Mouse (Mus musculus): ENCODE measurements around the gene Dact1. TPM values are rescaled to one million over a fixed set of nuclear protein-coding genes. Genes with fewer than 3 reads are reported as not detected.

Dact1 gene
- total RNA-seq (2021) = 10 to 100 TPM in 1 of 2 experiments, 1 to 10 TPM in 1; 9.5 to 10.1 TPM

DNA sequence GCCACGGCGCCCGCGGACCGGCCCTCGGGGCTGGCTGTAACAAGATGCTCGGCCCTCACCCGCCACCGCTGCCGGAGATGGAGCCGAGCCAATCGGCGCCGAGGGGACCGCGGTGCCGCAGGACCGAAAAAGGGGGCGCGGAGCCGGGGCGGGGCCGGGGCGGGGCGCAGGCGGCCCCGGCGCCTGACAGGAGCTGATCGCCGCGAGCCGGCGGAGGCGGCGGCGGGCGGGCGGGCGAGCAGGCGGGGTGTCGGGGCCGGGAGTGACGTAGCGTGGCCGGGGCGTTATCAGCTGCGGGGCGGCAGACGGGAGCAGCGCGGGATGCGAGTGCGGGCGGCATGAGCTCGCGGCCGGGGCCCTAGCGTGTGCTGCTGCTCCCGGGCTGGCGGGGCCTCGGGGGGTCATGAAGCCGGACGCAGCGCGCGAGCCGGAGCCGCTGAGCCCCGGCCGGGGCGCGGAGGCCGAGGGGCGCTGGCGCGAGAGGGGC is at the start of gene Dact1:
TSS of gene Dact1 (plus strand) at position 304 of the 487 bp plus-strand sequence.
- DNase-seq (ENCODE audit: extremely low spot score in 1 of 2, low spot score in 1 of 2) = peak; percentile 39 to 42

DNA sequence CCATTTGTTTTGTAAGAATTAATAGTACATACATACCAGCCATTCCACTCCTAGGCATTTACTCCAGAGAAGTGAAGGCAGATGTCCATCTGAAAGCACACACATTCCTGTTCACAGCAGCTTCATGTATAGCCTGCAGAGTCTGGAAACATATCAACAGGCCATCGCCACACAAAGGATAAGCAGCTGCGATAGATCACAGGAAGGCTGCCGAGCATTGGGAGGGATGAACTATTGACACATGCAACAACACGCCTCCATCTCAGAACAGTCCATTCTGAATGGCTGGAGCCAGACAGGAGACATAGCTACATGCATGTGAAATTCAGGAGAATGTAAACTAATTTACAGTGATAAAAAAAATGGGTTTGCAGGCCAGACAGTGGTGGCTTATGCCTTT is 45.5 kb upstream of the Dact1 start:
- no peak for DNase-seq (ENCODE audit: extremely low spot score in 1 of 2, low spot score in 1 of 2)

DNA sequence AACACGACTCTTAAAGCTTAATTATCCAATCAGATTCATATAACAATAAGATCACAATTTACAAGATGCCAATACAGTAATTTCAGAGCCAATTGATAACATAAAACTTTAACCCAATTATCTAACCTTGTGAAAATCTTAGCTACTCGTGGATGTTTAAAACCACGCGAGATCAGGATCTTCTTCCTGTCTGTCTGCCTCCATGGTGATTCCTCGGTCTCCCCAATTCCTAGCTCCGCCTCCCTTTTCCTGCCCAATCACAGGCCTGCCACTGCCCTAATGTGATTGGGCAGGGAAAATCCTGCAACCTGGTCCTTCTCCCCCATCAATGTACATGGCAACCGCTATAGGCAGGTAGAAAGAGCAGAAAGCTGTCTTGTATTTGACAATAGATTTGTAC is 40.3 kb upstream of the Dact1 start:
- no peak for DNase-seq (ENCODE audit: extremely low spot score in 1 of 2, low spot score in 1 of 2)

DNA sequence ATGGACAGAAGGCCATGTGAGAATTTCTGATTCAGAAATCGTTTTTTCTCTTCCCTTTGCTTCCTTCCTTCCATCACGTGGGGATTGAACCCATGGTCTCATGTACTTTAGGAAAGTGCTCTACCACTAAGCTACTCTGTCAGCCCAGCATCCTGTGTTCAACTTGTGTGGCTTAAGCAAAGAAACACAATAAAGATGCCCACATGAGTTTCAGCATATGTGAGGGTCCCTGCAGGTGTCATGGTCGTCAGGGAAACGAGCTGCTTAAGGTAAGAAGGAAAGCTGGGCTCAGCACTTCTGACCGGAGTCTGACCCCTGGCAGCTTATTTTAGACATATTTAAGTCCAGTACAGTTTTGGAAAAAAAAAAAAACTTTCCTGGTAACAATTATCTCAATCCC is 38.6 kb upstream of the Dact1 start:
- DNase-seq (ENCODE audit: extremely low spot score in 1 of 2, low spot score in 1 of 2) = no peak

DNA sequence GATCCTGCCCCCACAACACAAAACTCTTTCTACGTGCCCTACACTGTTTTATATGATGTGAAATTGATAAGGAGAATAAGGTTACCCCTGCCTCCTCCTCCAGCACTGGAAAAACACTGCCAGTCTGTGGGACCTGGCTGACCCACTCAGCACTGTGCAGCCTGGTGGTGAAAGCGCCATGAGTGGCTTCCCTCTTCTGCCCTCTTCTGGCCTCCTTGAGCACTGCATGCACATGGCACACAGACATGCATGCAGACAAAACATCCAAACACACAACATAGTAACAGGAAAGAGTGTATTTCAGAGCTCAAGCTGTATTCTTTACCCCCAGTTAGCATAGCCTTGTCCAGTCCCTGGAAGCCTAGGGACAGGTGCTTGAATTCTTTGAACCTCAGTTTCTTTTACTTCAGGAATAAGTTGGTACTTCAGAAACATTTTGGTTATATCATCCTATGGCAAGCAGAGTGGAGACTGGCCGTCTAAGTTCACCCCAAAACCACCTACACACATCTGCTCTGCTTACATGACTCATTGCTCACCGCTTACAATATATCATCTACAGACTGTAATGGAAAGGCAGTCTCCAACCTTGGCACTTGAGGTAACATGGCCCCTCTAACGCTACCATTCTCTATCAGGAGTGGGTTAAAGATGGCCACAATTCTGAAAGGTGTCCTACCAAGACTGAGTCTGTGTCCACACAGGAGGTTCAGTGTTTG is 35.0 kb upstream of the Dact1 start:
- no peak for DNase-seq (ENCODE audit: extremely low spot score in 1 of 2, low spot score in 1 of 2)

DNA sequence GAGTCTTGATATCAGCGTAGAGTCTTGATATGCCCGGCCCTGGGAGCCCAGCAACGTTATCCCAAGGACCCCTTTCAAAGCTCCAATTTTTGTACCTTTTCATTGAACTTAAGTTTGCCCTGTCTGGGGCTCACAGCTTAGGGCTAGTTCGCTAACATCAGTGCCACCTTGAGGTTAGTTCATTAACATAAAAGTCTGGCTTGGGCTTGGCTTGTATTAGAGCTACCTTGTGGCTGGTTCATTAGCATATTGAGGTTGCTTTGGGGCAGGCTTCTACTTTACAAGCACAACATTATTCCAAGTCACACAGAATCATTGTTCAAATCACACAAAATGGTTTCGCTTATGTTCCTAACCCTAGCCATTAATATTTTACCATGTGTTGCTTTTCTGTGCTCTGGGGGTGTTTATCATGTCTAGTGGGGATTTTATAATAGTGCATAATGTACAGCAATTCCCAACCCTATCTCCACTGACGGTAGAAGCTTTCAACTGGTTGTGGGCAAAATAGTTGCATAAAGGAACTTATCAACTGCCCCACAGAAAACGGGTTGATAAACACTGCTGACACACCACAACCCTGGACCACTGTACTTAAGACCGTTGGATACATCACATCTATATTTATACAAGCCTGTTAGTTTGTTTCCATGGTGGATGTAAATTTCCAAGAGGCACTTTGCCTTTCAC is 33.6 kb upstream of the Dact1 start:
- DNase-seq (ENCODE audit: extremely low spot score in 1 of 2, low spot score in 1 of 2) = no peak

DNA sequence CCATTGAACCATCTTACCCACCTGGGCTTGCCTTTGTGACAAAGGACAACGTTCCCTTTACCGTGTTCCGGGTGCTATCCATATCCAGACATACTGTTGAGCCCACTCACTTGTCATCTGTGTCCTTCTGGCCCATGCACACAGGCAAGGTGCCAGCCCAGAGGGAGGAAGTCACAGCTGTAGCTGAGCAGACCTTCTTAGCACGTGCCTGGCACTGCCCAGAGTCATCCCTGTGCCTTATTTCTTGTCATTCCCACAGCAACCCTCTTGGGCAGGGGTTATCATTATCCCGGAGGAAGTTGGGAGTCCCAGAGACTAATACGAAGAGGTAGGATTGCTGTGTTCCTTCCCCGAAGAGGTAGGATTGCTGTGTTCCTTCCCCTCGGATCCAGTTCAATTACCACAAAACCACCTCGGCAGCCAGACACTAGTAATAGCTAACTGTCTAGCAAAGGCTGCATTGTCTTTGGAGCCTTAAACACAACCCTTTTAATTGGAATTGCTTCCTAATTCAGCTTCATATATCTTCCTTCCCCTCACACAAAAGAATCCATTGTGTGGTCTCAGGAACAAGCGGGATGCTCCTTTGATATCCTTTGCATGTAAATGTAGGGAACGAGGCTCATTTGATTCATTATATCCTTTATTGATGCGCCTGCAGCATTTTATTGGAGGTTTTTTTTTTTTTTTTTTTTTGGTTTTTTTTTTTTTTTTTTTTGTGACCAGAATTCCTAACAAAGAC is 30.0 kb upstream of the Dact1 start:
- DNase-seq (ENCODE audit: extremely low spot score in 1 of 2, low spot score in 1 of 2) = peak; percentile 6 to 7

DNA sequence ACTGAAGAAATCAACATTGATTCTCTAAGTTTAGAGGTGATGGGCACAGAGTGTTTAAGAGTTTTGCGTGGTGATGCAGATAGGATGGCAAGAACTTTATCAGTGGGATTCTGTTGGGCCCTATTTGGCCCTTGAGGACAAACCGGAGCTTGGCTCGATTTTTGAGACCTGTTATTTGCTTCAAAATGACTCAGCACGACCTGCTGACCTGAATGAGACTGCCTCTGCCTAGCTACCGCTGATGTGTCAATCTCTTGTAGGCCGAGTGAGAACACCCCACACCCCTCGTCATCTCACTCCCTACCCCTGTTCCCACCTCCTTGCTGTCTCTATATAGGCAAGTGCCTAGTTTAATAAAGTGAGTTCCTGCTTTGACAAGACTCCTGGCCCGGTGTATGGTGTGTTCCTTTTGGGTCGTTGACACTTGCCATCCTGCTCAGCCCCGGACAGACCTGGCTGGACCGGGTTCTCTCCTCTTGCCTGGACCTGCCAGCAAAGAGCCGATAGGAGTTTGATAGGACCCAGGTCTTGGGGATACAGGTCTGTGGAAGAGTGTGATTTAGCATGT is 28.4 kb upstream of the Dact1 start:
- DNase-seq (ENCODE audit: extremely low spot score in 1 of 2, low spot score in 1 of 2) = no peak

DNA sequence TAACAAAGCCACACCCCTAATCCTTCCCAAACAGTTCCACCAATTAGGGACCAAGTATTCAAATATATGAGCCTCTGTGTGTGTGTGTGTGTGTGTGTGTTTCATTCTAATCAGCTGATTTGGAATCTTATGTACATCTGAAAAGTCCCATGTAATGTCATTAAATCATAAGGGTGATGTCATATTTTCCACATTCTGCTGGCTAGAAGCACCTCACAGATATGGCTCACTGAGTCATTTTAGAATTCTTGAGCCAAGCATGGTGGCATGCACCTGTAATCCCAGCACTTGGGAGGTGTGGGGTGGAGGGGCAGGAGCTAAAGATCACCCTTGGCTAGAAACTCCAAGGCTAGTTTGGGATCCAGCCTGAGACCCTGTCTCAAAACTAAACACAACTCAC is 24.3 kb upstream of the Dact1 start:
- DNase-seq (ENCODE audit: extremely low spot score in 1 of 2, low spot score in 1 of 2) = no peak

DNA sequence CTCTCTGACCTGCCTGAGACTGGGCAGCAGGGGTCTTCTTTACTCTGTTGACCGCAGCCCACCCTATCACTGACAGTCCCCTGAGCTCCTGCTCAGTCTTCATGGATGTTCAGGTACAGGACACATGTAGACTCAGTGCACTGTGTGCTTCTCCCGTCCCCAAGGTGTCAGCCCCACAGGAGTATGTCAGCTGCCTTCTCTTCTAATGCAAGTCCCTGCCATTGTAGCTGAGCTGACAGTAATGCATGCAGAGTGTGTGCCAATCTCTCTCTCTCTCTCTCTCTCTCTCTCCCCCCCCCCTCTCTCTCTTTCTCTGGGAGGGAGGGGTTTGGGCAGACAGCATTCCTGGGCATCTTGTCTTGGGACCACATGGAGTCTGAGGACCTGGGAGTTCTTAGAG is 19.2 kb upstream of the Dact1 start:
- no peak for DNase-seq (ENCODE audit: extremely low spot score in 1 of 2, low spot score in 1 of 2)

DNA sequence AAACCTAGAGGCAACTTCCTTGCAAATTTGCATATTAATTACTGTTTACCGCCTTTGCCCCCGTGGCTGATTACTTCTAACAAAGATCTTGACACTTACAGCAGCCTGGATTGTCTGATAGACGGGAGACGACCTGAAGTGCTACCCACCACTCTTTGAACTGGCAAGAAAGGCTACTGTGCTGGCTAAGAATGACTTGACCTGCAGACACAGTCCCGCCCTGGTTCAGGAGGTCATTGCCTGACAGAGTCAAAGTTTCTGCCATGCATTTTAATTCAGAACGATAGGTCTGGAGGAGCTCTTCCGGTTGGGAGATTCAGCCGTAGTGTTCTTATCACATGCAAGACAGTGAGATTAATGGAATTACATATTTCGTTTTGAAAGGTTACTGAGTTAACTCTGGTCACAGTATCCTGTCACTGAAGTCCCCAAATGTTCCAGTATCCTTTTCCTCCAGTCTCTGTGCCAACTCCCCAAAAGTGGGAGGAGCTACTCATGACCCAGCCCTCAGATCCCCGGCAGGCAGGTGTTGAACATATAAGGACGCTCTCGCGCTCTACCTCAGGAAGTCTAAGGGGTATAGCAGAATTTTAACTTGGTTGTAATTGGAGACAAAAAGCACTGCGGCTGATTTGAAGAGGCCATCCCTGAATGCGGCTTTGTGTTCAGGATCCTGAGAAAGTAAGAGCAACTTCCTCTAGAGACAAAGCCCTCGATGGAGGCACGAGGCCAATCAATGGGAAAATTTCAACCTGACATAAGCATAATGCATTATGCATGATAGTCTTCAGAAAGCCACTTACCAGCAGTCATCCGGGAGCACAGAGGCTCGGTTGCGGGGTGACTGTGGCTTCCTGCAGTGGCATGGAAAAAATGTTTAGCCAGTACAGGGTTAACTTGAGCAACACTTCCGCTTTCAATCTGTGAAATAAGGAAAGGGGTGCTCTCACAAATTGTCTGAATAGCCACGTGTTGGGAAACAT is 15.4 kb upstream of the Dact1 start:
- no peak for DNase-seq (ENCODE audit: extremely low spot score in 1 of 2, low spot score in 1 of 2)

DNA sequence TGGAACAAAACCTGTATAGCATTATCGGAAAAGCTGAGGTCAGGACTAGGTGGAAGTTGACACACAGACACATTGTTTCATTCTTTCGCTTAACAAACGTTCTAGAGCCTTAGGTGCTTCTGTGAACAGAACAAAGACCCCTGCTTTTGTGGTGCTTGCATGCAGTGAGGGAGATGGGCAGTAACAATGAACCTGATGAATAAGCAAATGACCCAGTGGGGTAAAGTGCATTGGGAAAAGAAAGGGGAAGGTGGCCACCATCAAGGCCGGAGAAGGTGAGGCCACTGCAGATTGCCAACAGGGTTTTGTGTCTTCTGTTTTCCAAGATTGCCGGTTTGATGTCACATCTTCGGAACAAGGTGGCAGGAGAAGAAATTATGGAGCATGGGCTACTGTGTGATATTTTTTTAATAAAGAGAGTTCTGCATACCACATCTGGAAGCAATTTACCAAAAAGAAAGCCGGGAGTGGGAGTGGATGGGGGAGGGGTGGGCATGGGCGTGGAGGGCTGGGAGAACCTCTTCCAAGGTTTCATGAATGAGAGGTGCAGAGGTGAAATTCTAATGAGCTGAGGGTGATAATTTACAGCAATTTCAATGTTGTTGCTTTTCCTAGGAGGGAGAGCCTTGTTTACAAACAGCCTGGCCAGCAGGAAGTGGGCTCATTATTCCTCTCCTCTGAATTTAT is 12.7 kb upstream of the Dact1 start:
- no peak for DNase-seq (ENCODE audit: extremely low spot score in 1 of 2, low spot score in 1 of 2)

DNA sequence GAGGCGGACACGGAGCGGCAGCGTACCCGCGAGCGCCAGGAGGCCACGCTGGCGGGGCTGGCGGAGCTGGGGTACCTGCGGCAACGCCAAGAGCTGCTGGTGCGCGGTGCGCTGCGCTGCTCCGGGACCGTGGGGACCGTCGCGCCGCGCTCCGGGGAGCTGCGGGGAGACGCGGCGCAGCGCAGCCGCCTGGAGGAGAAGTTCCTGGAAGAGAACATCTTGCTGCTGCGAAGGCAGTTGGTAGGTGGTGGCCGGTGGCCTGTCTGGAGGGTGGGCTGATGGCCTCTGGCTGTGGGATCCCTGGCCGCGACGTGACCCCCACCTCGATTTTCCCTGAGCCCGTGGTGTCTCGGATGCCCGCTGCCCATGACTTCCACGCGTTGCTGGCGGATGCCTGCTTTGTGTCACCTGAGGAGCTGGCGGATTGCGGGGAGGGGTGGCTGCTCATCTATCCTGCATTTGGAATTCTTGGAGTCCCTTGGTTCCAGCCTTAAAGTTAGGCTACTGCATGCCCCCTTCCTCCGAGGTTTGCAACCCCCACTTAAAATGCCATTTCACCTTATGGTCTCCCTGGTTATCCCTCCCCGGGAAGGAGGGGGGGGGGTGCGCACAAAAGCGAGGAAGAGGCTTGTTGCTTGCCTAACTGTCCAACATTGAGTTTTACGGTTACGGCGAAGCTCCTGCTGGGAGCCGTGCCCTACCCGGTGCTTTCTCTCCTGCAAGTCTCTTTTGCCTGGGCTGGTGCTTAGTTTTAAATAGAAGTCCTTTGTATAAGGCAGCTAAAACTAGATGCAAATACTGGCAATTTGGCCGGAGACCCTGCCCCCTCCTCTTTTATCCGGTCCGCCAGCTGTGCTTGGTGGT is 616 bp downstream of the Dact1 start:
- peak; percentile 13 to 16 for DNase-seq (ENCODE audit: extremely low spot score in 1 of 2, low spot score in 1 of 2)

DNA sequence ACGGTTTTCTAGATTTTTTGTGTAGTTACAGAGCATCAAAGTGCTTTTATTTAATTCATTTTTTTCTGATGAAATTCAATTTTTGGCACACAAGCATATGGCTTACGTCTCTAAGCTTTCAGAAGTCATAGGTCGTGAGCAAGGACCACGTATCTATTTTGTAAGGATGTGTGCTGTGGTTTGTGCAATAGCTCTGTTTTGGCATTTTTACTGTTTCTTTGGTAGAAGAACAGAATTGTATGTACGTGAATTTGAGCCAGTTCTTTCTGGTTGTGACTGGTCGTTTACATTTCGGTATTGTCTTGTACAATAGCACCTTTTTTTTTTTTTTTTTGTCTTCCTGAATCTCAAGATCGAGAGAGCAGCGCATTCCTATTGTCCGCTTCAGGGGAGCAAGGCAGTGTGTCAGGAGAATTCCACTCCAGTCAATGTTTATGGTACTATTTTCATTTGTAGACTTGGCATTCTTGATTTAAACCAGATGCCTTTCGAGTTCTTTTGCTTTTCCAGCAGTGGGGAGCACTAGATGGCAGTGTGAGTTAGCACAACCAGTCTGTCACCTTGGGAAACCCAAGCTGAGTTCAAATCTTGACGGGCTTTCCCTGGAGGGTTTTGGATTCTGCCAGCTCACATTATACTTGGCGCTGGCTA is 1.7 kb downstream of the Dact1 start:
- DNase-seq (ENCODE audit: extremely low spot score in 1 of 2, low spot score in 1 of 2) = peak; percentile 29 to 58

DNA sequence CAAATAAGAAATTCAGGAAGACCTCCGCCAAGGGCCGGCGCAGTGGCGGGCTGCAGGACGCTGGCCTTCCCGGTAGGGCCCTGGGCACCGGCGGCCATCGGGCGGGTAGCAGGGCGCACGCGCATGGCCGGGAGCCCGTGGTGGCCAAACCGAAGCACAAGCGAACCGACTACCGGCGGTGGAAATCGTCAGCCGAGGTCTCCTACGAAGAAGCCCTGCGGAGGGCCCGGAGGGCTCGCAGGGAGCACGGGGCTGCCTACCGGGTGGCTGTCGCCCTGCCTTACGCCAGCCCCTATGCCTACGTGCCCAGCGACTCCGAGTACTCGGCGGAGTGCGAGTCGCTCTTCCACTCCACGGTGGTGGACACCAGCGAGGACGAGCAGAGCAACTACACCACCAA is 8.6 kb downstream of the Dact1 start:
- DNase-seq (ENCODE audit: extremely low spot score in 1 of 2, low spot score in 1 of 2) = no peak

DNA sequence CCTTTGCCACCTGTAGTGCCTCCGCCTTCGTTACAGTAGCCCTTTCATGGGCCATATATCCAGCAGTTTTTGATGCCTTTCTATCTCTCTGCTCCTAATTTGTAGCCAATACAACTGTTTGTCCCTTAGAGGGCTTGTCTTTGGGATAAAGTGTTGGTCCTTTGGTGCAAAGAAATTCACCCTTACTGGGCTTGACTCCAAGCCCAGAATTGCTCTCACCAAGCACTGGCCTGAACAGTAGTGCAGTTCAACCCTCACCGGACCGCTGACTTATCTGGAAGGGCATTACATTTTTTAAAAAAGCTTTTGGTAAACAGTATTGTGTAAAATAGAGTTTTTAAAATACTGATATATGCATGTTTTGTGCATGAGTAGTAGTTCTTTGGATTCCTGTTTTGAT is 9.9 kb downstream of the Dact1 start:
- DNase-seq (ENCODE audit: extremely low spot score in 1 of 2, low spot score in 1 of 2) = no peak

DNA sequence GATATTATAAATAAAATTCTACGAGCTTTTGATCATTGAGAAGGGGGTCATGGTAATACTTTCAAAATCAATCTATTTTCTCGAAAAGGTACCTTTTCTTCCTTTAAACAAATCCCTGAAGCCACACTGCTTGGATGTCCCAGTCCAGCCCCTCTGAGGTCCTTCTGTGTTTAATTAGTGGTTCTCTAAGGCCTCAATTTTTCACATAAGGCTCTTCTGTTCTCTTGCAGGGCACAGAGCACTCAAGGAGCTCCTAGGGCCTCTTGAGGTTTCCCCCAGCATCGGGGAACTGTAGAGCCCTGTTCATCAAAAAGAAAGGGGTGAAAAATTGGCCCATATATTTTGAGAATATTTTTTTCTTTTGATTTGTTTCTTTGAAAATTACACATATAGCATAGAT is 23.0 kb downstream of the Dact1 start:
- no peak for DNase-seq (ENCODE audit: extremely low spot score in 1 of 2, low spot score in 1 of 2)

DNA sequence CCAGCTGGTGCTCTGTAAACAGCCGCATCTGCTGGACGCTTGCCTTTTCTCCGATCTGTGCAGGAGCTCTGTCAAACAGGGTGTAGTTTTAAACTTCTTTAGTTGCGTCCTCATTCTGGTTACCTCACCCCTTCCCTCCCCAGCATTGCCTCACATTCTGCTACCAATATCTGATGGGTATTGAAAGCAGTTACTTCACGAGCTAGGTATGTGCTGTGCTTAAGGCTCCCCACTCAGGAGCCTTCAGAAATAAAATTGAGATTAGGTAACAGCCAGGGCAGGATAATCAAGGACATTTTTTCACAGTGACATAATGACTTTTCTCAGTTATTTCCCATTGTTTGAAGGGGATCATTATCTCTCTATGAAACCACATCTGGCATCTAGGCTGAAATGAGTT is 23.9 kb downstream of the Dact1 start:
- no peak for DNase-seq (ENCODE audit: extremely low spot score in 1 of 2, low spot score in 1 of 2)

Measured in layer of hippocampus, postnatal 25 days (tissue).